Mouse (Mus musculus) layer of hippocampus, postnatal 36 days (tissue): ENCODE data around the gene Tgtp2. TPM values are rescaled to one million over a fixed set of nuclear protein-coding genes. Genes with fewer than 3 reads are reported as not detected.
"Not testable (repeated sequence)": the region's sequence is repeated elsewhere in the genome, so short reads cannot be mapped to it uniquely, and the experiment has no call there.

Experiments used
- DNase-seq, 2 experiments: peaks; one replicate each; pipeline ENCODE4 v3.0.0; 2022
- total RNA-seq, 2 experiments: library from RNA; stranded (reverse); gene quantifications; 2 replicates each; pipeline ENCODE4 v1.2.3; 2021

The Tgtp2 gene
- total RNA-seq, 2 experiments from 2014 or later: 0.87 TPM; not detected in 1

DNA sequence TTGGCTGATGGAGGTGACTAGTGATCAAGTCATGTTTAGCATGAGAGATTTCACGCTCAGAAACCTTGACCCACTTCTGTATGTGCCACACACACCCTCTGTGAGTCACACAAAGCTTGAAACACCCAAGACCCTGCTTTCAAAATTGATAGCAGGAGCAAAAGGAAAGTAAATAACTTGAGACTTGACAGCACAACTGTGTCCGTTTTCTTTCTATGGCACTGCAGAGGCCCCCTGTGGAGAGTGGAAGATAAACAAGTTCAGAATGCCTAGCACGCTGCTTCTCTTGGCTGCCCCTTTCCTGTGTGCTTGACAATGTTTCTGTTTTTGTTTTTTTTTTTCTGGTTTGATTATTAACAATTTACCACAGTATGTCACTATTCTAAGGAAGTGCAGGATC, 20.9 kb upstream of the Tgtp2 start:
- no peak for DNase-seq

DNA sequence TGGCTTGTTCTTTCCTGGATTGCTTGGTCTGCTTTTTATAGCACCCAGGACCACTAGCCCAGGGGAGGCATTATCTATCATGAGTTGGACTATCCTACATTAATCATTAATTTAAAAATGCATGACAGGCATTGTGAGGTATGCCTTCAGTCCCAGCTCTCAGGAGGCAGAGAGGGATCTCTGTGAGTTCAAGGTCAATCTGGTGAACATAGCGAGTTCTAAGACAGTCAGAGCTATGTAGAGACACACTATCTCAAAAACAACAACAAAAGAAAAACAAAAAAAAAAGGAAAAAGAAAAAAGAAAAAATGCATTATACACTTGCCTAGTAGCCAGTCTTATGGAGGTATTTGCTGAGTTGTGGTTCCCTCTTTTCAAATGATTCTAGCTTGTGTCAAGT, 20.4 kb upstream of the Tgtp2 start:
- no peak for DNase-seq

DNA sequence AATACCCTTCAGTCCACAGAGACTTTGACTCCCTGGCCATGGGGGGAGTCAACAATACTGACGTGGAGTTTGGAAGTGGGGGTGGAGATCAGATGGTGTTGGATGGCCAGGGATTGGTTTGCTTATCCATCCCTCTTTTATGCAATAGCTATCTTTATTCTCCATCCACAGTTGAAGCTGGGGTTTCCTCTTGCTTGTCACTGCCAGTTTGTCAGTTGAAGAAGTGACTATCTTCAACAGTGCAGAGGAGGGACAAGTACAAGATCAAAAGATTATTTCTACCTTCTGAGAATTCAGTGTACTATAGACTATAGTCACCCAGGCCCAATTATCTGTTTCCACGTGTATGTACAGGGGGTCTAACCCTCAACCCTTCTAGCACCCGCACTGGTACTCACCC, 19.8 kb upstream of the Tgtp2 start:
- no peak for DNase-seq

- DNase-seq: no peak
These were observed 19.1 kb upstream of the Tgtp2 start for GRCm38 (mm10) chr11:49083146-49083545.

- DNase-seq: no peak
These were observed 17.9 kb upstream of the Tgtp2 start for GRCm38 (mm10) chr11:49081886-49082285.

DNA sequence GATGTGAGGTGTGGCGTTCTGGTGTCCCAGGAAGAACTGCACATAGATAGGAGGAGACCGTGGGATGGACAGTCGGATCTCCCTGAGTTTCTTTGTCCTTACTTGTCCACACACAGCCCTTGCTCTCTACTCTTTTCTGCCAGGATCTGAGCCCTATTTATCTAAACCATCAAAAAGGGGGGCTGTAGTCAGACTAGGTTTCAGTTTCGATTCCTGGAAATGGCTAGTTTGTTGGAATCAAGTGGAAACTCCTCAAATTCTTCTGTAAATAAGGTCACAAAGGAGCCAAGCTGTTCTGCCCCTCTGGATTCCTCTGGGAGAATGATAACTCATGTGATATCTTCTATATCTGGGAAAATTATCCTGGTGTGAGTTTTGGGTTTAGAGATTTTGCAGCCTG, 17.4 kb upstream of the Tgtp2 start:
- DNase-seq: no peak

GRCm38 (mm10) chr11:49080636-49081035, 16.6 kb upstream of the Tgtp2 start:
- DNase-seq: no peak

DNA sequence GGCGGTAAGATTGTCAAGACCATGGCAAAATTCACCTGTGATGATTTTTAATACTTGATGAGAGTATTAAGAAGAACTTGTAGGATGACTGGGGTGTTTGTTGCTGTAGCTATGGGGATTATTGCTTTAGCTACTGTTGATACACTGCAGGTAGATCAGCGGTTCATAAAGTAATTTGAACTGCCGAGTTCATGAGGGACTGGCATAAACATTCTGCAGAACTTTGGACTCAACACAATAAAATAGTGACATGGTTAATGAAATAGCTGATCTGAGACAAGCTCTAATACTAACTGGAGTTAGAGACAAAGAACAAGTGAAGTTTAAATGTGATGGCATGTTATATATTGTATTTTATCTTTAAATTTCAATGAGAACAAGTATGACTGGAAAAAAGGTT, 14.7 kb upstream of the Tgtp2 start:
- no peak for DNase-seq

- no peak for DNase-seq
These were observed 13.0 kb upstream of the Tgtp2 start for GRCm38 (mm10) chr11:49077012-49077411.

GRCm38 (mm10) chr11:49076001-49076757, 12.2 kb upstream of the Tgtp2 start, which contains the start of gene Ifi47:
Ifi47 (plus strand) TSS chr11:49076587.
- not testable (repeated sequence) for DNase-seq

GRCm38 (mm10) chr11:49068358-49068757, 4.4 kb upstream of the Tgtp2 start:
- no peak for DNase-seq

DNA sequence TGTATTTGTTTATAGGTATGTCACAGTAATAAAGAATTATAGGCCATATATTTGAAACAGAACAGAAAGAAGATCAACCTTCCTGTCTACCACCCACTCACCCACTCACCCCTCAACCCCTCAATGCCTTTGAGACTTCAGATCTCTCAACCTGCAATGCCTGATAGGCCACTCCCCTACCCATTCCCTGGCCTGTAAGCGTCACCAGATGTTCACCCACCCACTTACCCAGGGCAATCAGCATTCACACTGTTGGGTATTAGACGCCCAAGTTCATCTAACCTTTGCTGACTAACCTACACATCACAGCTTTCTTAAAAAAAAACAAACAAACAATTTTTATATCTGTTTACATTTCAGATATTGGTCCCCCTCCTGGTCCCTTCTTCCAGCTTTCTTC, 2.1 kb downstream of the Tgtp2 start:
- DNase-seq: not testable (repeated sequence)

DNA sequence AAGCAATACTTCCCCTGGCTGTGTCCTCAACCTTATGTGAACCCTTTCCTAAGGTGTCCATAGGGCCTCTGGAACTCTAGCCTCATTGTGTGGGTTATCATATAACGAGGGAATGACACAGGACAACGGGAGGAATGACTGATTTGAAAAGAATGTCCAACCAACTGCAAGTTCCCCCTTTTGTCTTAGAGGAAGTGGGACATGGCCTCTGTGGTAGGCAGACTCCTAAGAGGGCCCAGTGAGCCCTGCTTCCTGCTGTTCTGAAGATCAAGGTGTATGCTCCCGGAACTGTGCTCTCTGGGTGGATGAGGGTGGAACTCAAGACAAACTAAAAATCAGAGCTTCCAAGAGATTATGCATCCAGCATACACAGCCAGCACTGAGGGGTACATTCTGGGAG, 3.9 kb downstream of the Tgtp2 start:
- DNase-seq: not testable (repeated sequence)

DNA sequence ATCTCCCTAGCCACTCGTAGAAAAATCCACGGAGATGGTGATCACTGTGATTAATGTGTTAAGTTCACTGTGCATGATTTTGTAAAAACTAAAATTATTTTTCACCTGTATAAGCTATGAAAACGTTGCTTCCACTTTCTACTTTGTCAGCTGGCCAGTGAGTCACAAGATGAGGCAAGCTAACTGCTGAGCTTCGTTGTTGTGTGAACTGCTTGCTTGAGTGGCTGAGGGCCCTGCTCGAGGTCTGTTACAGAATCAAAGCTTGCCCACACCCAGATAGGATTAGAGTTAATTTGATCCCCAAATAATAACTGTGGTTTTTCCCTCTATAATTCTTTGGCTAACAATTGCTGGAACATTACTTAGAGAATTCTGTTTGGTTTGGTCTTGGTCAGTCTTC, 12.1 kb downstream of the Tgtp2 start:
- not testable (repeated sequence) for DNase-seq

- DNase-seq: not testable (repeated sequence)
These were observed 12.7 kb downstream of the Tgtp2 start, which contains the start of gene 9930111J21Rik2 for GRCm38 (mm10) chr11:49051093-49051891. 9930111J21Rik2 (minus strand) TSS chr11:49051242.

- DNase-seq: not testable (repeated sequence)
These were observed 13.9 kb downstream of the Tgtp2 start for GRCm38 (mm10) chr11:49050064-49050463.

DNA sequence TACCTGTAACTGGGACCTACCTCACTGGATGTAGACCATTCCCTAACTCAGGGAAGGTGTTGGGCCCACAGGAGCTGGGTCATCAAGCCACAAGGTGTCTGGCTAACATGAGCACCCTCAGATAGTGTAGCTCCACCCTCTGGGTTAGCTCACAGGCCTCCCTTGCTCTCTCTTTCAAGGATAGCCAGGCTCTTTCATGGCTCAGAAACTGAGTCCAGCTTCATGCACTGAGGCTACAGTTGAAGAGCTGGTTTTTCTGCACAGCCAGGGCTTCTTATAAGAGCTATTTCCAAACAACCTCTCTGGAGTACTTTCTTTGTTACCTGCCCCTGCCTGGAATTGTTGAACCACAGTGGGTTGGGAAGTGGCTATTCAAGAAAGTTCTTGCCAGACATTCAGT, 51.9 kb downstream of the Tgtp2 start:
- DNase-seq: not testable (repeated sequence)

Other genes starting within 250 kb of the Tgtp2 start
- gene Trim41, start 246.9 kb downstream of the Tgtp2 start, total RNA-seq: 10 to 100 TPM; 58.3 to 59.6 TPM
- gene Trim7, start 238.1 kb downstream of the Tgtp2 start, total RNA-seq: 1 to 10 TPM; 1.6 to 2.5 TPM
- 1 to 10 TPM in 1 of 2 experiments, under 1 TPM in 1; 0.40 to 1.3 TPM for gene Gm12184, start 237.6 kb downstream of the Tgtp2 start, total RNA-seq
- 1 to 10 TPM; 3.2 to 4.3 TPM for gene Irgm1, start 192.5 kb downstream of the Tgtp2 start, total RNA-seq
- under 1 TPM in 1 of 2 experiments, not detected in 1; 0.23 TPM for gene Gm5431, start 162.0 kb downstream of the Tgtp2 start, total RNA-seq
- gene Psme2b, start 118.0 kb downstream of the Tgtp2 start, total RNA-seq: 1 to 10 TPM in 1 of 2 experiments, under 1 TPM in 1; 0.66 to 1.5 TPM
- gene Olfr56, start 85.3 kb downstream of the Tgtp2 start, total RNA-seq: not detected
- under 1 TPM; 0.55 to 0.76 TPM for gene 9930111J21Rik1, start 84.8 kb downstream of the Tgtp2 start, total RNA-seq
- gene Gm12185, start 72.0 kb downstream of the Tgtp2 start, total RNA-seq: under 1 TPM; 0.20 to 0.38 TPM
- gene Tgtp1, start 70.0 kb downstream of the Tgtp2 start, total RNA-seq: 1 to 10 TPM in 1 of 2 experiments, not detected in 1; 1.2 TPM
- gene 9930111J21Rik2, start 13.0 kb downstream of the Tgtp2 start, total RNA-seq: 1 to 10 TPM; 1.2 to 1.7 TPM
- gene Ifi47, start 12.4 kb upstream of the Tgtp2 start, total RNA-seq: 1 to 10 TPM in 1 of 2 experiments, under 1 TPM in 1; 0.97 to 1.4 TPM
- not detected for gene Olfr1396, start 50.7 kb upstream of the Tgtp2 start, total RNA-seq
- not detected for gene Olfr1395, start 78.1 kb upstream of the Tgtp2 start, total RNA-seq
- not detected for gene Olfr1394, start 90.2 kb upstream of the Tgtp2 start, total RNA-seq
- gene Btnl9, start 123.0 kb upstream of the Tgtp2 start, total RNA-seq: not detected
- 10 to 100 TPM; 45.0 to 48.7 TPM for gene Zfp62, start 139.1 kb upstream of the Tgtp2 start, total RNA-seq
- gene Mgat1, start 180.0 kb upstream of the Tgtp2 start, total RNA-seq: 10 to 100 TPM; 52.0 to 54.4 TPM
- gene Olfr1393, start 214.1 kb upstream of the Tgtp2 start, total RNA-seq: not detected
- not detected for gene Olfr1392, start 221.1 kb upstream of the Tgtp2 start, total RNA-seq
- gene Olfr10, start 240.5 kb upstream of the Tgtp2 start, total RNA-seq: not detected